Mouse (Mus musculus) heart, adult 2 months (tissue): ENCODE measurements around the gene Gm4450.
"Not testable (repeated sequence)": the region's sequence is repeated elsewhere in the genome, so short reads cannot be mapped to it uniquely, and the experiment has no call there.

Experiments
- CTCF ChIP-seq: fragments of 200-600 bp; IDR thresholded peaks from 2 replicates; pipeline ENCODE4 v1.8.1; 2022; ENCODE audit warnings: antibody characterized with exemption, mild to moderate bottlenecking, moderate library complexity
- EP300 ChIP-seq: fragments of 200-500 bp; IDR thresholded peaks from 2 replicates; pipeline ENCODE4 v1.6.1; 2011; ENCODE audit warnings: low read depth, low read length, control low read depth; ENCODE audit not compliant: insufficient read depth
- POLR2A ChIP-seq: fragments of 200-500 bp; IDR thresholded peaks from 2 replicates; pipeline ENCODE4 v1.6.1; 2011; ENCODE audit warnings: mild to moderate bottlenecking, low read depth, low read length, control low read depth; ENCODE audit not compliant: insufficient read depth

GRCm38 (mm10) chr3:98457026-98457425 is at the start of gene Gm4450:
- not testable (repeated sequence) for TF ChIP-seq CTCF, POLR2A, EP300
